ENCODE assay signal across 8 mouse cellular contexts in the genomic region with DNA sequence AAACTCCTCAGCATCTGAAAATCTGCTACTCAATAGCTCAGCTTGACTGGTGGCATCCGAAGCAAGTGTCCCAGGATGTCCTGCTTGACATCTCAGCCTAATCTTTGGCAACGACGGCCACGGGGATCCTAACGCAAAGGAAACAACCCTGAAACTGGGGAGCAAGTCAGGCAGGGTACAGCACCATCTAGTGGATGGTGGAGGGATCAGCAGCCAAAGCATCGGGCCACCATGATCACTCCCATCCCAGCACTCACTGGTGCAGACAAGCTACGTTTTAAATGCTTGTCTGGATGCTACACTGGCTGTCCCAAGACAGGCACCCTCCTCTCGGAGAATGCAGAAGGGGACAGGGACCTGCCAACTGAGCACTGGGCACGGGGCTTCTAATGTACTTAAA. TPM values are rescaled to one million over a fixed set of nuclear protein-coding genes. Genes with fewer than 3 reads are reported as not detected.
DNase-seq lines count a peak whose midpoint lies in the region; ATAC-seq and TF ChIP-seq lines count a peak whose summit lies in the region.

TSS of gene Apol8 (minus strand) at position 156 of the 400 bp plus-strand sequence.

- TF ChIP-seq CTCF in liver, postnatal 0 days (IDR thresholded peaks at IDR 0.05; ENCODE audit: low read depth) = peak; percentile 100

- H3K36me3 ChIP-seq in embryonic facial prominence, embryonic 14.5 days (ENCODE audit: control insufficient read depth, insufficient read depth, low read length) = peaks cover 21% of the 10 kb centered on the region
- H3K36me3 ChIP-seq in liver, postnatal 0 days (replicated peaks; ENCODE audit: insufficient read depth, low read length) = peaks cover 27% of the 10 kb centered on the region

- H3K4me2 ChIP-seq in embryonic facial prominence, embryonic 14.5 days (ENCODE audit: low read depth, low read length) = no peak within 1 kb of the TSS
- peak within 1 kb of the TSS; percentile 72 for H3K4me2 ChIP-seq in liver, postnatal 0 days (ENCODE audit: low read depth, low read length)

- peak; percentile 37; the same call in 1 of the 2 replicates for ATAC-seq in embryonic facial prominence, embryonic 14.5 days (ENCODE audit: low read depth)
- peak; percentile 37 for ATAC-seq in liver, postnatal 0 days

- no peaks in the 10 kb centered on the region for H3K9me3 ChIP-seq in embryonic facial prominence, embryonic 14.5 days (ENCODE audit: control insufficient read depth, low read length)
- no peaks in the 10 kb centered on the region for H3K9me3 ChIP-seq in liver, postnatal 0 days (ENCODE audit: low read length)

- H3K27me3 ChIP-seq in embryonic facial prominence, embryonic 14.5 days (replicated peaks; ENCODE audit: control insufficient read depth, insufficient read depth, low read length) = no peaks in the 10 kb centered on the region
- H3K27me3 ChIP-seq in liver, postnatal 0 days (ENCODE audit: insufficient read depth, low read length) = no peaks in the 10 kb centered on the region

- peak; percentile 56 for DNase-seq in adrenal gland, adult 18-20 months (ENCODE audit: low spot score in 2 of 2)
- DNase-seq in adrenal gland, postnatal 4 days (ENCODE audit: low spot score in 2 of 2) = no peak
- peak; percentile 77 for DNase-seq in 416B (ENCODE audit: low read depth)
- DNase-seq in adrenal gland, postnatal 36 days = peak; percentile 63 to 76
- DNase-seq in embryonic facial prominence, embryonic 14.5 days (ENCODE audit: low spot score) = peak; percentile 25
- peak; percentile 71 to 73 for DNase-seq in kidney, postnatal 4 days
- DNase-seq in liver, postnatal 0 days = peak; percentile 82
- peak; percentile 63 to 68 for DNase-seq in right cerebral cortex, postnatal 10 days (ENCODE audit: low spot score in 2 of 2)

- 4% methylated on average over 9 of the region's 9 CpGs for WGBS in embryonic facial prominence, embryonic 14.5 days
- WGBS in liver, postnatal 0 days (ENCODE audit: insufficient replicate concordance) = 1% methylated on average over 9 of the region's 9 CpGs

- H3K4me1 ChIP-seq in embryonic facial prominence, embryonic 14.5 days (ENCODE audit: control insufficient read depth, insufficient read depth, low read length) = no peaks in the 10 kb centered on the region
- H3K4me1 ChIP-seq in liver, postnatal 0 days (ENCODE audit: insufficient read depth) = peaks cover 14% of the 10 kb centered on the region

- TF ChIP-seq EP300 in liver, postnatal 0 days (IDR thresholded peaks at IDR 0.05; ENCODE audit: low read depth) = no peak

- H3K4me3 ChIP-seq in embryonic facial prominence, embryonic 14.5 days (ENCODE audit: low read depth, low read length) = no peak within 1 kb of the TSS
- H3K4me3 ChIP-seq in liver, postnatal 0 days (ENCODE audit: low read depth, low read length) = peak within 1 kb of the TSS; percentile 60

- no peak within 1 kb of the TSS for H3K27ac ChIP-seq in embryonic facial prominence, embryonic 14.5 days (replicated peaks; ENCODE audit: low read depth, low read length)
- peak within 1 kb of the TSS; percentile 88 for H3K27ac ChIP-seq in liver, postnatal 0 days (ENCODE audit: low read depth)

- no peak within 1 kb of the TSS for H3K9ac ChIP-seq in embryonic facial prominence, embryonic 14.5 days (ENCODE audit: low read depth, low read length)
- H3K9ac ChIP-seq in liver, postnatal 0 days (replicated peaks) = peak within 1 kb of the TSS; percentile 65

RNA-seq across cellular contexts. Expression of gene Apol8, which starts in this region (rescaled TPM):
- not detected for total RNA-seq in adrenal gland, adult 18-20 months (2021)
- total RNA-seq in adrenal gland, postnatal 4 days (2021) = 1 to 10 TPM; 1.7 to 4.8 TPM
- total RNA-seq in adrenal gland, postnatal 36 days (2021) = not detected
- not detected in 2 replicates for polyA plus RNA-seq in embryonic facial prominence, embryonic 14.5 days (2014; fragmentation: Nextera tagmentation; extraction: Ambion mirVana)
- polyA plus RNA-seq in liver, postnatal 0 days (2015; fragmentation: Nextera tagmentation; extraction: Ambion mirVana) = 7.7 and 9.8 TPM in 2 replicates

Comparison
In these comparisons a context has a peak if more than half of its experiments do, and no peak if none do; other contexts are left out.
1. Peak in DNase-seq in adrenal gland, adult 18-20 months; RNA of the gene not detected or under 1 TPM.
2. Peak in DNase-seq in adrenal gland, postnatal 36 days; RNA of the gene not detected or under 1 TPM.
3. Peak in DNase-seq and ATAC-seq in embryonic facial prominence, embryonic 14.5 days; RNA of the gene not detected or under 1 TPM.
4. DNase-seq: peak in 416B (single experiment), kidney, postnatal 4 days (2 of 2), liver, postnatal 0 days (single experiment) and right cerebral cortex, postnatal 10 days (2 of 2); none in adrenal gland, postnatal 4 days (0 of 2).